Mouse (Mus musculus) Patski (cell line): Measurements from ENCODE around the gene Mrgpre. TPM values are rescaled to one million over a fixed set of nuclear protein-coding genes. Genes with fewer than 3 reads are reported as not detected.

Source experiments
- ATAC-seq: fragments of 100-300 bp; one replicate; pipeline ENCODE4 v1.8.0; 2021
- CTCF ChIA-PET: fragments of 350-600 bp; sonication (Branson Sonifier 250); formaldehyde crosslinking; loops from one replicate; lab custom pipeline; 2022; ENCODE audit warnings: inconsistent platforms; lab: Charles Lee
- POLR2A ChIA-PET: fragments of 350-600 bp; sonication (Branson Sonifier 250); formaldehyde crosslinking; loops from one replicate; lab custom pipeline; 2022; ENCODE audit warnings: antibody characterized with exemption, inconsistent platforms; lab: Charles Lee
- DNase-seq: peaks from one replicate; pipeline ENCODE4 v3.0.0-alpha.2; 2011; ENCODE audit warnings: low read depth, low spot score
- H3K27me3 ChIP-seq: fragments of 371-371 bp; one replicate; pipeline ENCODE4 v1.5.1; 2021
- CTCF ChIP-seq: fragments of 100-300 bp; IDR thresholded peaks from one replicate; pipeline ENCODE4 v1.5.1; 2021
- in situ Hi-C: fragments of 300-500 bp; cut with MboI; formaldehyde crosslinking; loops from 3 replicates; pipeline ENCODE4 v1.11.1; 2018; ENCODE audit warnings: low pct_unique_long_range_greater_than_20kb, mixed read lengths
- polyA plus RNA-seq: library from polyadenylated mRNA; unstranded; gene quantifications from one replicate; pipeline ENCODE4 v1.2.3, GENCODE M21; 2021

The Mrgpre gene
- polyA plus RNA-seq, 1 experiment from 2014 or later, result 5.1 TPM

- no peak for ATAC-seq
- in situ Hi-C loops, result no loop called here
- no peaks in the 10 kb centered on the region for H3K27me3 ChIP-seq
- POLR2A ChIA-PET, result no interaction called here
- DNase-seq, result no peak
- TF ChIP-seq CTCF, result no peak
- CTCF ChIA-PET, result no interaction called here
Measured at GRCm38 (mm10) chr7:143792336-143792985, 8.2 kb upstream of the Mrgpre start.

GRCm38 (mm10) chr7:143783378-143783995 is 813 bp downstream of the Mrgpre start:
- no peaks in the 10 kb centered on the region for H3K27me3 ChIP-seq
- ATAC-seq (no peak), DNase-seq (no peak)
- TF ChIP-seq CTCF, result no peak
- in situ Hi-C loops, result no loop called here
- ChIA-PET POLR2A (interaction anchor here (1.1 kb wide), 1 partner anchor 16 kb away, joined by 5 read pairs; no protein-coding TSS in a partner anchor), CTCF (interaction anchor here (1.4 to 2.7 kb wide), 5 partner anchors 18 to 124 kb away, joined by 4 to 19 read pairs (median 12); no protein-coding TSS in a partner anchor)

- DNase-seq, result no peak
- ATAC-seq, result no peak
- H3K27me3 ChIP-seq, result no peaks in the 10 kb centered on the region
- in situ Hi-C loops, result no loop called here
- no peak for TF ChIP-seq CTCF
- ChIA-PET POLR2A (no interaction called here), CTCF (interaction anchor here (4.2 kb wide), 1 partner anchor 14 kb away, joined by 18 read pairs; no protein-coding TSS in a partner anchor)
Measured at GRCm38 (mm10) chr7:143777375-143777774, 6.9 kb downstream of the Mrgpre start.

- in situ Hi-C loops, result no loop called here
- ATAC-seq (no peak), DNase-seq (no peak)
- ChIA-PET POLR2A (no interaction called here), CTCF (interaction anchor here (2.1 to 4.2 kb wide), 2 partner anchors 9 to 12 kb away, joined by 11 to 18 read pairs; partner anchors contain the start of gene Mrgpre)
- TF ChIP-seq CTCF, result no peak
- no peaks in the 10 kb centered on the region for H3K27me3 ChIP-seq
Measured at GRCm38 (mm10) chr7:143776137-143776536, 8.2 kb downstream of the Mrgpre start.

DNA sequence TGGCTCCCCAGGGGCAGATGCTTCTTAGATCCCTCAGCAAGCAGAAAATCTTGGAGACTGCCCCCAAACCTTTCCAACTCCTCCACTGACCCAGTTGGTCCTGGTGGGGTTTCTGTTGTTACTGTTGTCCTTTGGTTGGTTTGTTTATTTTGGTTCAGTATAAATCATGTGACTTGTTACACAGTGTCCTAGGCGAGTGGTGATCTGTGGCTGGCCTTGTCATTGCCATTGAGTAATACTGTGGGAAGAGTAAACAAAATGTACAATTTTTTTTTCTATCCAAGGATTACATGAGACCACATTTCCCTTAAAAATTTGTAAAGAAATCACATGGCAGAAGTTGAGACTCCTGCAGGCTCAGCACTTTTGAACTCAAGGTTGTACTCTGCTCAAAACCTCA is 14.8 kb downstream of the Mrgpre start:
- in situ Hi-C loops, result no loop called here
- CTCF ChIA-PET, result no interaction called here
- POLR2A ChIA-PET, result no interaction called here
- TF ChIP-seq CTCF, result no peak
- no peak for ATAC-seq
- no peak for DNase-seq
- H3K27me3 ChIP-seq, result no peaks in the 10 kb centered on the region

DNA sequence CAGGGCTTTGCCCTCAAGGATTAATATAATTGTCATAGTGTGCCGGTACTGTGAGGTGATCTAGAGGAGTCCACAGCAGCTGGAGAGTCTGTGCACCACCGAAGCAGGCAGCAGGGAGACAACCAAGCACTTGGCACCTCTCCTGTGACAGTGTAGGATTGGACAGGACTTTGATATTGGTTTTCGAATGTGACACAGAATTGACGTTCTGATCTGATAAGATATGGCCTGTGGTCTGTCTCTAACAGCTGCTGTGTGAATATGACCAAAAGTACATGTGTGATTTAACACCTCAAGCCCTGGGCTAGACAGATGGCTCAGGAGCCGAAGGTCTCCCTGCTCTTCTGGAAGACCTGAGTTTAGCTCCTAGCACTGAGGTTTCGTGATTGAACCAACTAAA is 16.0 kb downstream of the Mrgpre start:
- in situ Hi-C loops, result no loop called here
- POLR2A ChIA-PET, result no interaction called here
- CTCF ChIA-PET, result interaction anchor here (0.8 kb wide), 1 partner anchor 62 kb away, joined by 3 read pairs; no protein-coding TSS in a partner anchor
- no peaks in the 10 kb centered on the region for H3K27me3 ChIP-seq
- TF ChIP-seq CTCF, result no peak
- DNase-seq, result no peak
- ATAC-seq, result no peak

DNA sequence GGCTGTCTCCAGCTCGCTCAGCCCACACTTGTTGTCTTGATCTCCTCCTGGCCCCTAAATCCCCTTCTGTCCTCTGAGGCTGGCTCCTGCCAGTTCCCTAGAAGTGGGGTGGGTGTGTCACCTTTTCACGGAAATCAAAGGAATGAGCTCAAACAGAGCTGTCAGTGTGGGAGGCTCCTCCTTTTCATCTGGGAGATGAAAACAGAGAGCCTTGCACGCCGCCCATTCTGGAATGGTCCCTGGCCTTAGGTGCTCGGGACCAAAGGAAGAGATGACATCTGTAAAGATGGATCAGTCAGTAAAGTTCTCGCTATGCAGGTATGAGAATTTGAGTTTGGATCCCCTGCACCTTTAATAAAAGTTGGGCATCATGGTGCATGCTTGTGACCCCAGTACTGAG is 17.4 kb downstream of the Mrgpre start, which contains the start of gene Mrgprg:
Mrgprg (minus strand) TSS at position 101 of the 400 bp plus-strand sequence.
- H3K27me3 ChIP-seq, result no peaks in the 10 kb centered on the region
- TF ChIP-seq CTCF, result no peak
- POLR2A ChIA-PET, result no interaction called here
- DNase-seq (no peak), ATAC-seq (no peak)
- CTCF ChIA-PET, result no interaction called here
- in situ Hi-C loops, result no loop called here

DNA sequence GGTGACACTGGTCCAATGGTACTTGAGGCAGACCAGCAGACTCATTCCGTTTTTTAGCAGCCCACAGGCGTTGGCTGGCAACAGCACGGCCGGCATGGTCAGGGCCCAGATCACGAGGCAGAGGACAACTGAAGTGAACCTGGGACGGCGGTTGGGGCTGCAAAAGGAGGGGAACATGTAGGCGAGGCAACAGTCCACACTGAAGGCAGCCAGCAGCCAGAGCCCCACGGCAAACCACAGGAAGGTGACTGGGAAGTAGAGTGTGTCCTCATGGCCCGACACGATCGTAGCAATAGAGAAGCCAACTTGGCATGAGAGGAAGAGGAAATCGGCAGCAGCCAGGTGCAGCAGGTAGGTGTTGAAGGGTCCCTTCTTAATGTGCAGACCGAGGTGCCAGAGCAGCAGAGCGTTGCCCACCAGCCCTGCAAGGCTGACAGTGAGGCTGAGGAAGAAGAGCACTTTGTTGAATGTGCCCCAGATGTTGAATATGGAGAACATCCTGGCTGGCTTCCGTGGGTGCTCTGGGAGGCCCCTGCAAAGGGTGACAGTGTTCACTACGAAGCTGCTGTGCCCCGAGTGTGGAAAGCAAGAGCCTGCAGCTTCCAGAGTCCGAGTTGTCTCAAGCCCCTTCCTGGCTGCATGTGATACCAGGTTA is 19.3 kb downstream of the Mrgpre start:
- ChIA-PET POLR2A (no interaction called here), CTCF (interaction anchor here (1.0 to 2.0 kb wide), 5 partner anchors 11 to 59 kb away, joined by 4 to 18 read pairs (median 12); partner anchors contain the start of gene Mrgpre)
- DNase-seq (no peak), ATAC-seq (no peak)
- H3K27me3 ChIP-seq, result no peaks in the 10 kb centered on the region
- TF ChIP-seq CTCF, result no peak
- in situ Hi-C loops, result loop anchor here (5.0 kb wide), 1 partner anchor 613 kb away; no protein-coding TSS in a partner anchor

- peak; percentile 86 for TF ChIP-seq CTCF
- DNase-seq (no peak), ATAC-seq (peak; percentile 45)
- POLR2A ChIA-PET, result no interaction called here
- in situ Hi-C loops, result loop anchor here (5.0 kb wide), 1 partner anchor 611 kb away; no protein-coding TSS in a partner anchor
- CTCF ChIA-PET, result interaction anchor here (0.7 to 2.3 kb wide), 13 partner anchors 8 to 208 kb away, joined by 3 to 18 read pairs (median 5); partner anchors contain the start of gene Mrgpre
- no peaks in the 10 kb centered on the region for H3K27me3 ChIP-seq
Measured at GRCm38 (mm10) chr7:143763794-143764193, 20.5 kb downstream of the Mrgpre start.

- TF ChIP-seq CTCF, result no peak
- CTCF ChIA-PET, result interaction anchor here (1.2 kb wide), 1 partner anchor 10 kb away, joined by 3 read pairs; no protein-coding TSS in a partner anchor
- DNase-seq (no peak), ATAC-seq (no peak)
- POLR2A ChIA-PET, result no interaction called here
- no peaks in the 10 kb centered on the region for H3K27me3 ChIP-seq
- in situ Hi-C loops, result loop anchor here (10.0 kb wide), 1 partner anchor 174 kb away; no protein-coding TSS in a partner anchor
Measured at GRCm38 (mm10) chr7:143758956-143759355, 25.3 kb downstream of the Mrgpre start.
